Mouse (Mus musculus) embryonic facial prominence, embryonic 11.5 days (tissue): Measurements from ENCODE around the gene Olfr204. TPM values are rescaled to one million over a fixed set of nuclear protein-coding genes. Genes with fewer than 3 reads are reported as not detected.
"Not testable (repeated sequence)": the region's sequence is repeated elsewhere in the genome, so short reads cannot be mapped to it uniquely, and the experiment has no call there.

Source experiments
- ATAC-seq: fragments of 200-750 bp; cut with Nextera tagmentation; replicated peaks from 2 replicates; pipeline ENCODE4 v1.8.0; 2017; ENCODE audit warnings: low read depth; ENCODE audit not compliant: insufficient number of reproducible peaks, low FRiP score, low TSS enrichment
- DNase-seq: peaks from one replicate; pipeline ENCODE4 v3.0.0-alpha.2; 2015; ENCODE audit warnings: low spot score
- H3K27ac ChIP-seq: fragments of 300-500 bp; sonication (generic); replicated peaks from 2 replicates; pipeline ENCODE4 v1.5.1; 2014; ENCODE audit warnings: mild to moderate bottlenecking, low read depth, low read length, control low read depth
- H3K27me3 ChIP-seq: fragments of 300-500 bp; sonication (generic); 2 replicates; pipeline ENCODE4 v1.6.1; 2014; ENCODE audit warnings: mild to moderate bottlenecking, low read length, moderate library complexity, mixed read lengths; ENCODE audit not compliant: control insufficient read depth, insufficient read depth
- H3K36me3 ChIP-seq: fragments of 300-500 bp; sonication (generic); replicated peaks from 2 replicates; pipeline ENCODE4 v1.6.1; 2014; ENCODE audit warnings: low read depth, mild to moderate bottlenecking, low read length, moderate library complexity, mixed read lengths; ENCODE audit not compliant: control insufficient read depth, insufficient read depth
- H3K4me1 ChIP-seq: fragments of 300-500 bp; sonication (generic); 2 replicates; pipeline ENCODE4 v1.6.1; 2014; ENCODE audit warnings: low read length, mixed read lengths; ENCODE audit not compliant: control insufficient read depth, insufficient read depth
- H3K4me2 ChIP-seq: fragments of 300-500 bp; sonication (generic); 2 replicates; pipeline ENCODE4 v1.6.1; 2014; ENCODE audit warnings: low read depth, mild to moderate bottlenecking, control low read depth, low read length, moderate library complexity
- H3K4me3 ChIP-seq: fragments of 300-500 bp; sonication (generic); 2 replicates; pipeline ENCODE4 v1.5.1; 2014; ENCODE audit warnings: low read depth, low read length, control low read depth
- H3K9ac ChIP-seq: fragments of 300-500 bp; sonication (generic); replicated peaks from 2 replicates; pipeline ENCODE4 v1.6.1; 2014; ENCODE audit warnings: mild to moderate bottlenecking, control low read depth, low read length
- H3K9me3 ChIP-seq: fragments of 300-500 bp; sonication (generic); replicated peaks from 2 replicates; pipeline ENCODE4 v1.6.1; 2016; ENCODE audit warnings: mild to moderate bottlenecking, low read length, inconsistent platforms, mixed read lengths; ENCODE audit not compliant: control insufficient read depth
- WGBS: fragments of 180-500 bp; shearing (Covaris S2); extraction: QIAGEN DNeasy Blood & Tissue Kit; methylation state at CpG from one replicate; pipeline ENCODE4 v1.1.7; 2014; 5-methylcytosine and 5-hydroxymethylcytosine counted together
- polyA plus RNA-seq: library from polyadenylated mRNA; unstranded; fragments of >200 nt; fragmentation: Nextera tagmentation; extraction: Ambion mirVana; gene quantifications from 2 replicates; pipeline ENCODE4 v1.2.1, GENCODE M21; 2014

Gene Olfr204
- polyA plus RNA-seq, 1 experiment from 2014 or later = not detected

GRCm38 (mm10) chr16:59283476-59283875 lies 34.6 kb downstream of the Olfr204 start:
- Histone ChIP-seq H3K36me3 (no peaks in the 10 kb centered on the region), H3K4me3 (no peak overlapping the region), H3K9me3 (no peaks in the 10 kb centered on the region), H3K4me2 (no peak overlapping the region), H3K4me1 (no peaks in the 10 kb centered on the region), H3K9ac (no peak overlapping the region), H3K27ac (no peak overlapping the region), H3K27me3 (no peaks in the 10 kb centered on the region)
- ATAC-seq (no peak), DNase-seq (no peak)
- 61% methylated on average over 1 of the region's 1 CpGs for WGBS

DNA sequence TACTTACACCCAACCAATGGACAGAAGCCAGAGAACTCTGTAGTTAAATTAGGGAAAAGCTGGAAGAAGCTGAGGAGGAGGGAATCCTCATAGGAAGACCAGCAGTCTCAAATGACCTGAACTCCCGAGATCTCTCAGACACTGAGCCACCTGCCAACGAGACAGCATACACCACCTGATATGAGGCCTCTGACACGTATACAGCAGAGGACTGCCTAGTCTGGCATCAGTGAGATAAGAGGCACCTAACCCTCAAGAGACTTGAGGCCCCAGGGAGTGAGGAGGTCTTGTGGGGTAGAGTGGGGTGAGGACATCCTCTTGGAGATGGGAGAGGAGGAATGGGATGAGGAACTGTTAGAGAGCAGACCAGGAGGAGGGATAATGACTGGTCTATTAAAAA lies 37.5 kb downstream of the Olfr204 start:
- Histone ChIP-seq H3K4me3 (no peak overlapping the region), H3K9me3 (no peaks in the 10 kb centered on the region), H3K9ac (no peak overlapping the region), H3K27me3 (no peaks in the 10 kb centered on the region), H3K4me1 (no peaks in the 10 kb centered on the region), H3K27ac (no peak overlapping the region), H3K4me2 (no peak overlapping the region), H3K36me3 (no peaks in the 10 kb centered on the region)
- DNase-seq (no peak), ATAC-seq (no peak)
- WGBS = 77% methylated on average over 3 of the region's 3 CpGs

- H3K4me2 ChIP-seq, H3K4me1 ChIP-seq, H3K27me3 ChIP-seq, H3K9me3 ChIP-seq, H3K9ac ChIP-seq, H3K36me3 ChIP-seq, ATAC-seq, H3K27ac ChIP-seq, H3K4me3 ChIP-seq, DNase-seq: not testable (repeated sequence)
- 89% methylated on average over 4 of the region's 4 CpGs for WGBS
Observed at GRCm38 (mm10) chr16:59272532-59272931, 45.5 kb downstream of the Olfr204 start, which contains the start of gene Olfr201. Gene Olfr201 (minus strand): TSS chr16:59272632.

GRCm38 (mm10) chr16:59269097-59269496 lies 49.0 kb downstream of the Olfr204 start:
- not testable (repeated sequence) for H3K4me2 ChIP-seq, H3K27ac ChIP-seq, H3K9me3 ChIP-seq, ATAC-seq, H3K4me1 ChIP-seq, H3K27me3 ChIP-seq, H3K4me3 ChIP-seq, DNase-seq, H3K9ac ChIP-seq, H3K36me3 ChIP-seq
- 76% methylated on average over 4 of the region's 4 CpGs for WGBS

Other genes with a start within 250 kb of the Olfr204 start
- not detected in 2 replicates for gene Olfr190, start 240.2 kb downstream of the Olfr204 start, polyA plus RNA-seq
- gene Olfr191, start 228.4 kb downstream of the Olfr204 start, polyA plus RNA-seq = not detected in 2 replicates
- not detected in 2 replicates for gene Olfr193, start 206.4 kb downstream of the Olfr204 start, polyA plus RNA-seq
- gene Olfr194, start 197.2 kb downstream of the Olfr204 start, polyA plus RNA-seq = not detected in 2 replicates
- not detected in 2 replicates for gene Olfr195, start 171.2 kb downstream of the Olfr204 start, polyA plus RNA-seq
- not detected in 2 replicates for gene Olfr196, start 147.8 kb downstream of the Olfr204 start, polyA plus RNA-seq
- gene Olfr198, start 114.7 kb downstream of the Olfr204 start, polyA plus RNA-seq = not detected in 2 replicates
- gene Olfr199, start 98.5 kb downstream of the Olfr204 start, polyA plus RNA-seq = not detected in 2 replicates
- not detected in 2 replicates for gene Olfr201, start 45.6 kb downstream of the Olfr204 start, polyA plus RNA-seq
- not detected in 2 replicates for gene Olfr202, start 31.5 kb downstream of the Olfr204 start, polyA plus RNA-seq
- gene Olfr203, start 19.4 kb downstream of the Olfr204 start, polyA plus RNA-seq = not detected in 2 replicates
- not detected in 2 replicates for gene Olfr205, start 12.9 kb upstream of the Olfr204 start, polyA plus RNA-seq
- gene Olfr206, start 31.0 kb upstream of the Olfr204 start, polyA plus RNA-seq = not detected in 2 replicates
- gene Olfr209, start 45.7 kb upstream of the Olfr204 start, polyA plus RNA-seq = not detected in 2 replicates
- gene Gabrr3, start 89.1 kb upstream of the Olfr204 start, polyA plus RNA-seq = 0.20 and 0.22 TPM in 2 replicates
- 34.2 and 35.3 TPM in 2 replicates for gene Riox2, start 153.5 kb upstream of the Olfr204 start, polyA plus RNA-seq